Comparison of ENCODE assay signal across 8 mouse cellular contexts in genomic region chr11:99132091-99132730, GRCm38 (mm10). TPM values are rescaled to one million over a fixed set of nuclear protein-coding genes. Genes with fewer than 3 reads are reported as not detected.
DNase-seq lines count a peak whose midpoint lies in the region; ATAC-seq and TF ChIP-seq lines count a peak whose summit lies in the region.

No protein-coding gene starts in this region.

- 5% methylated on average over 11 of the region's 11 CpGs for WGBS in forebrain, embryonic 16.5 days
- WGBS in hindbrain, embryonic 14.5 days: 3% methylated on average over 11 of the region's 11 CpGs
- 10% methylated on average over 11 of the region's 11 CpGs for WGBS in stomach, postnatal 0 days

- TF ChIP-seq EP300 in stomach, postnatal 0 days (optimal IDR thresholded peaks at IDR 0.05): no peak

- peaks cover 13% of the 10 kb centered on the region for H3K4me1 ChIP-seq in forebrain, embryonic 16.5 days (replicated peaks; ENCODE audit: control insufficient read depth, insufficient read depth, low read length)
- peaks cover 17% of the 10 kb centered on the region for H3K4me1 ChIP-seq in hindbrain, embryonic 14.5 days (replicated peaks; ENCODE audit: control insufficient read depth, insufficient read depth, low read length)
- H3K4me1 ChIP-seq in stomach, postnatal 0 days (replicated peaks; ENCODE audit: control insufficient read depth, insufficient read depth): no peaks in the 10 kb centered on the region; the same call in 1 of the 2 replicates

- ATAC-seq in forebrain, embryonic 16.5 days: peak; percentile 57; the same call in 1 of the 2 replicates
- peak; percentile 80 for ATAC-seq in hindbrain, embryonic 14.5 days (ENCODE audit: low FRiP score)
- ATAC-seq in stomach, postnatal 0 days (ENCODE audit: low FRiP score, low TSS enrichment): peak; percentile 58; the same call in 1 of the 2 replicates
- no peak for ATAC-seq in cerebellum, adult (ENCODE audit: insufficient number of reproducible peaks, low FRiP score, low TSS enrichment)

- H3K27ac ChIP-seq in forebrain, embryonic 16.5 days (ENCODE audit: low read length): no peak overlapping the region; the same call in 1 of the 2 replicates
- peak overlapping the region; percentile 69; the same call in 1 of the 2 replicates for H3K27ac ChIP-seq in hindbrain, embryonic 14.5 days
- 0 out of 2 replicates have a peak overlapping the region, but pooled peaks have one; percentile 24 for H3K27ac ChIP-seq in stomach, postnatal 0 days (replicated peaks)

- no peaks in the 10 kb centered on the region for H3K36me3 ChIP-seq in forebrain, embryonic 16.5 days (ENCODE audit: control insufficient read depth, insufficient read depth)
- H3K36me3 ChIP-seq in hindbrain, embryonic 14.5 days (replicated peaks; ENCODE audit: control insufficient read depth, insufficient read depth): no peaks in the 10 kb centered on the region
- H3K36me3 ChIP-seq in stomach, postnatal 0 days (ENCODE audit: control insufficient read depth, insufficient read depth, low read length): no peaks in the 10 kb centered on the region

- H3K9me3 ChIP-seq in forebrain, embryonic 16.5 days (ENCODE audit: control insufficient read depth, low read length): no peaks in the 10 kb centered on the region
- H3K9me3 ChIP-seq in hindbrain, embryonic 14.5 days (ENCODE audit: control insufficient read depth, low read length): no peaks in the 10 kb centered on the region
- H3K9me3 ChIP-seq in stomach, postnatal 0 days (ENCODE audit: control insufficient read depth, low read length): no peaks in the 10 kb centered on the region

- H3K27me3 ChIP-seq in forebrain, embryonic 16.5 days (replicated peaks; ENCODE audit: control insufficient read depth, insufficient read depth, low read length): no peaks in the 10 kb centered on the region
- H3K27me3 ChIP-seq in hindbrain, embryonic 14.5 days (ENCODE audit: control insufficient read depth, insufficient read depth, low read length): no peaks in the 10 kb centered on the region
- no peaks in the 10 kb centered on the region for H3K27me3 ChIP-seq in stomach, postnatal 0 days (ENCODE audit: control insufficient read depth, insufficient read depth, low read length)

- H3K4me3 ChIP-seq in forebrain, embryonic 16.5 days (replicated peaks; ENCODE audit: low read length): no peak overlapping the region
- H3K4me3 ChIP-seq in hindbrain, embryonic 14.5 days (replicated peaks; ENCODE audit: low read length): no peak overlapping the region
- no peak overlapping the region for H3K4me3 ChIP-seq in stomach, postnatal 0 days (ENCODE audit: low read depth, low read length)

- H3K9ac ChIP-seq in forebrain, embryonic 16.5 days (replicated peaks; ENCODE audit: low read depth, low read length): peak overlapping the region; percentile 40; the same call in 1 of the 2 replicates
- peak overlapping the region; percentile 29 for H3K9ac ChIP-seq in hindbrain, embryonic 14.5 days
- peak overlapping the region; percentile 35; the same call in 1 of the 2 replicates for H3K9ac ChIP-seq in stomach, postnatal 0 days (ENCODE audit: low read length)

- no peak for TF ChIP-seq CTCF in stomach, postnatal 0 days (IDR thresholded peaks at IDR 0.05; ENCODE audit: low read depth)

- peak overlapping the region; percentile 34 for H3K4me2 ChIP-seq in forebrain, embryonic 16.5 days (ENCODE audit: low read length)
- peak overlapping the region; percentile 35 for H3K4me2 ChIP-seq in hindbrain, embryonic 14.5 days (replicated peaks)
- H3K4me2 ChIP-seq in stomach, postnatal 0 days (replicated peaks; ENCODE audit: low read depth): peak overlapping the region; percentile 23; the same call in 1 of the 2 replicates

- peak; percentile 61 for DNase-seq in thymus, postnatal 4 days
- DNase-seq in thymus, adult 18-20 months: no peak
- DNase-seq in hindbrain, embryonic 14.5 days (ENCODE audit: low spot score): no peak
- peak; percentile 87 for DNase-seq in mesoderm, embryonic 11.5 days (ENCODE audit: low read depth, low spot score)
- DNase-seq in stomach, postnatal 0 days (ENCODE audit: low spot score): peak; percentile 59
- no peak for DNase-seq in cerebellum, adult 11 months

RNA-seq across cellular contexts. Expression of gene Ccr7, which starts 22.7 kb away (rescaled TPM):
- polyA plus RNA-seq in forebrain, embryonic 16.5 days (2015; fragmentation: Nextera tagmentation; extraction: Ambion mirVana): 0.16 TPM in 1 of 2 replicates, not detected in the other
- polyA plus RNA-seq in hindbrain, embryonic 14.5 days (2014; fragmentation: Nextera tagmentation; extraction: Ambion mirVana): 0.23 TPM in 1 of 2 replicates, not detected in the other
- 0.05 and 0.07 TPM in 2 replicates for polyA plus RNA-seq in stomach, postnatal 0 days (2015; fragmentation: Nextera tagmentation; extraction: Ambion mirVana)

RNA-seq across cellular contexts. Expression of gene Tns4, which starts 43.1 kb away (rescaled TPM):
- polyA plus RNA-seq in forebrain, embryonic 16.5 days (2015; fragmentation: Nextera tagmentation; extraction: Ambion mirVana): not detected in 2 replicates
- 0.20 TPM in 1 of 2 replicates, not detected in the other for polyA plus RNA-seq in hindbrain, embryonic 14.5 days (2014; fragmentation: Nextera tagmentation; extraction: Ambion mirVana)
- 0.82 and 1.1 TPM in 2 replicates for polyA plus RNA-seq in stomach, postnatal 0 days (2015; fragmentation: Nextera tagmentation; extraction: Ambion mirVana)

Comparison
In these comparisons a context has a peak if more than half of its experiments do, and no peak if none do; other contexts are left out.
1. DNase-seq: peak in thymus, postnatal 4 days (single experiment), mesoderm, embryonic 11.5 days (single experiment) and stomach, postnatal 0 days (single experiment); none in thymus, adult 18-20 months (0 of 2), hindbrain, embryonic 14.5 days (single experiment) and cerebellum, adult 11 months (single experiment).
2. Peak in every context shown above with its lines, with median percentiles within 50 percentile points of each other: H3K4me2 ChIP-seq and H3K9ac ChIP-seq.